ENCODE assay signal across 8 mouse cellular contexts in the genomic region with DNA sequence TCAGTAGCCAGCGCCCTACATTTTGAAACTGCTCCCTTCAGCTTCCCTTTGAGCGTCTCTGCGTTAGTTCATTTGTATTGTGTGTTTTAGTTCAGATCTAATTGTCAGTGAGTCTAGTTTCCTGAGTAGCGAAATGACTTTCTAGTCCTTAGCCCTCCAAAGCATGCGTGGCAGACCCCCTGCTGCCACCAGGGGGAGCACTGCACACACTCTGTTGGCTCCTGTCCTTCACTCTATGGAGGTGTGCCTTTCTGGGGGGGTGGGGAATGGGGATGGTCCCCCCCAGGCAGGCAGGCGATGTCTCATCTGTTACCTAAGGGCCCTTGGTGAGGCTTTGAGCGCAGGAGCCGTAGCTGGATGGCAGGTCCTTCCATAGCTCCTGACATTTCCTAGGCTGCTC. TPM values are rescaled to one million over a fixed set of nuclear protein-coding genes. Genes with fewer than 3 reads are reported as not detected.
DNase-seq lines count a peak whose midpoint lies in the region; ATAC-seq lines count a peak whose summit lies in the region.
"Had no signal": no experiment of that assay in that cellular context is flagged by ENCODE, and none has a peak within 500 bp of the region (broad histone marks: within the 10 kb centered on the region; RNA-seq: fewer than 3 reads in every experiment).

No protein-coding gene starts in this region.

- no peak for ATAC-seq in limb, embryonic 11.5 days (ENCODE audit: insufficient number of reproducible peaks, low FRiP score, low TSS enrichment, low read depth)

- 83% methylated on average over 8 of the region's 8 CpGs for WGBS in limb, embryonic 11.5 days

- H3K27ac ChIP-seq in limb, embryonic 11.5 days (replicated peaks; ENCODE audit: low read depth, low read length) = no peak overlapping the region
- H3K27ac ChIP-seq: heart, embryonic 15.5 days had no signal

- no peak overlapping the region for H3K9ac ChIP-seq in limb, embryonic 11.5 days (ENCODE audit: low read length)
- H3K9ac ChIP-seq: heart, embryonic 15.5 days had no signal

- no peak overlapping the region for H3K4me2 ChIP-seq in limb, embryonic 11.5 days (ENCODE audit: low read depth, severe bottlenecking)
- H3K4me2 ChIP-seq: heart, embryonic 15.5 days had no signal

- no peaks in the 10 kb centered on the region for H3K9me3 ChIP-seq in limb, embryonic 11.5 days (ENCODE audit: control insufficient read depth, low read length)
- H3K9me3 ChIP-seq: heart, embryonic 15.5 days had no signal

- peaks cover 24% of the 10 kb centered on the region for H3K36me3 ChIP-seq in limb, embryonic 11.5 days (ENCODE audit: control insufficient read depth, insufficient read depth, low read length)

- no peak overlapping the region for H3K4me3 ChIP-seq in limb, embryonic 11.5 days (ENCODE audit: low read depth, low read length)
- H3K4me3 ChIP-seq: heart, embryonic 15.5 days had no signal

- DNase-seq in left cerebral cortex, adult 11 months (ENCODE audit: low spot score) = peak; percentile 61
- no peak for DNase-seq in left cerebral cortex, adult 8-10 months (ENCODE audit: low spot score in 2 of 2)
- peak; percentile 80 for DNase-seq in MN1 (ENCODE audit: low spot score)
- peak; percentile 12 for DNase-seq in c-Kit-negative CD71-positive TER-119-positive erythroid progenitor cells, embryonic 14.5 days (ENCODE audit: low read depth, low spot score)
- peak; percentile 51 to 84 for DNase-seq in frontal cortex, adult 2 months (ENCODE audit: extremely low spot score in 1 of 2, low spot score in 1 of 2)
- DNase-seq in limb, embryonic 11.5 days (ENCODE audit: low spot score) = peak; percentile 67
- DNase-seq in right cerebral cortex, postnatal 14 days = peak; percentile 80

- no peaks in the 10 kb centered on the region for H3K27me3 ChIP-seq in limb, embryonic 11.5 days (ENCODE audit: control insufficient read depth, insufficient read depth, low read length)
- H3K27me3 ChIP-seq: heart, embryonic 15.5 days had no signal

- no peaks in the 10 kb centered on the region for H3K4me1 ChIP-seq in limb, embryonic 11.5 days (ENCODE audit: control insufficient read depth, insufficient read depth, low read length)
- H3K4me1 ChIP-seq: heart, embryonic 15.5 days had no signal

RNA-seq across cellular contexts. Expression of gene Tesc, which starts 22.9 kb away (rescaled TPM):
- total RNA-seq in left cerebral cortex, adult 8-10 months (2022) = 10 to 100 TPM; 84.0 to 92.2 (median 89.0) TPM
- polyA plus RNA-seq in frontal cortex, adult 2 months (2012; rRNA removed) = 56.2 and 60.6 TPM in 2 replicates
- polyA plus RNA-seq in limb, embryonic 11.5 days (2014; fragmentation: Nextera tagmentation; extraction: Ambion mirVana) = 0.53 and 0.75 TPM in 2 replicates

RNA-seq across cellular contexts. Expression of gene Fbxo21, which starts 28.1 kb away (rescaled TPM):
- total RNA-seq in left cerebral cortex, adult 8-10 months (2022) = 100 to 1,000 TPM; 115 to 125 (median 123) TPM
- 97.4 and 105 TPM in 2 replicates for polyA plus RNA-seq in frontal cortex, adult 2 months (2012; rRNA removed)
- polyA plus RNA-seq in limb, embryonic 11.5 days (2014; fragmentation: Nextera tagmentation; extraction: Ambion mirVana) = 74.6 and 84.4 TPM in 2 replicates

Comparison
In these comparisons a context has a peak if more than half of its experiments do, and no peak if none do; other contexts are left out.
1. DNase-seq: peak in left cerebral cortex, adult 11 months (single experiment), MN1 (single experiment), c-Kit-negative CD71-positive TER-119-positive erythroid progenitor cells, embryonic 14.5 days (single experiment), frontal cortex, adult 2 months (2 of 2), limb, embryonic 11.5 days (single experiment) and right cerebral cortex, postnatal 14 days (single experiment); none in left cerebral cortex, adult 8-10 months (0 of 2).
2. RNA of gene Tesc, which starts 22.9 kb away (polyA plus RNA-seq): 56.2 to 60.6 TPM in frontal cortex, adult 2 months; 0.53 to 0.75 TPM in limb, embryonic 11.5 days; every median in the first group is over 10 times any median in the second.